Mouse (Mus musculus) heart, embryonic 16.5 days (tissue): ENCODE data around the gene Hist1h2an. TPM values are rescaled to one million over a fixed set of nuclear protein-coding genes. Genes with fewer than 3 reads are reported as not detected.
"Not testable (repeated sequence)": the region's sequence is repeated elsewhere in the genome, so short reads cannot be mapped to it uniquely, and the experiment has no call there.

ENCODE experiments used
- ATAC-seq: fragments of 200-750 bp; cut with Nextera tagmentation; replicated peaks from 2 replicates; pipeline ENCODE4 v1.8.0; 2017; ENCODE audit warnings: moderate number of reproducible peaks; ENCODE audit not compliant: insufficient read depth, low FRiP score; ENCODE audit errors: extremely low read depth
- H3K27ac ChIP-seq: fragments of 300-500 bp; sonication (generic); 2 replicates; pipeline ENCODE4 v1.5.1; 2014; ENCODE audit warnings: mild to moderate bottlenecking, low read length, control low read depth, moderate library complexity
- H3K27me3 ChIP-seq: fragments of 300-500 bp; sonication (generic); 2 replicates; pipeline ENCODE4 v1.6.1; 2014; ENCODE audit warnings: low read length, mixed read lengths; ENCODE audit not compliant: control insufficient read depth, insufficient read depth
- H3K36me3 ChIP-seq: fragments of 300-500 bp; sonication (generic); 2 replicates; pipeline ENCODE4 v1.6.1; 2014; ENCODE audit not compliant: control insufficient read depth, insufficient read depth
- H3K4me1 ChIP-seq: fragments of 300-500 bp; sonication (generic); 2 replicates; pipeline ENCODE4 v1.6.1; 2014; ENCODE audit warnings: low read length, mixed read lengths; ENCODE audit not compliant: control insufficient read depth, insufficient read depth
- H3K4me2 ChIP-seq: fragments of 300-500 bp; sonication (generic); 2 replicates; pipeline ENCODE4 v1.6.1; 2014; ENCODE audit warnings: low read depth, mild to moderate bottlenecking, control low read depth, low read length
- H3K4me3 ChIP-seq: fragments of 300-500 bp; sonication (generic); 2 replicates; pipeline ENCODE4 v1.5.1; 2014; ENCODE audit warnings: mild to moderate bottlenecking, control low read depth, low read length
- H3K9ac ChIP-seq: fragments of 300-500 bp; sonication (generic); 2 replicates; pipeline ENCODE4 v1.6.1; 2014; ENCODE audit warnings: low read length, control low read depth
- H3K9me3 ChIP-seq: fragments of 300-500 bp; sonication (generic); replicated peaks from 2 replicates; pipeline ENCODE4 v1.6.1; 2016; ENCODE audit warnings: low read length; ENCODE audit not compliant: control insufficient read depth
- WGBS: fragments of 180-500 bp; shearing (Covaris S2); extraction: QIAGEN DNeasy Blood & Tissue Kit; methylation state at CpG from one replicate; pipeline ENCODE4 v1.1.7; 2014; 5-methylcytosine and 5-hydroxymethylcytosine counted together
- polyA plus RNA-seq: library from polyadenylated mRNA; unstranded; fragments of >200 nt; fragmentation: Nextera tagmentation; extraction: Ambion mirVana; gene quantifications from 2 replicates; pipeline ENCODE4 v1.2.1, GENCODE M21; 2015

The Hist1h2an gene
- 3.0 and 3.1 TPM in 2 replicates for polyA plus RNA-seq

DNA sequence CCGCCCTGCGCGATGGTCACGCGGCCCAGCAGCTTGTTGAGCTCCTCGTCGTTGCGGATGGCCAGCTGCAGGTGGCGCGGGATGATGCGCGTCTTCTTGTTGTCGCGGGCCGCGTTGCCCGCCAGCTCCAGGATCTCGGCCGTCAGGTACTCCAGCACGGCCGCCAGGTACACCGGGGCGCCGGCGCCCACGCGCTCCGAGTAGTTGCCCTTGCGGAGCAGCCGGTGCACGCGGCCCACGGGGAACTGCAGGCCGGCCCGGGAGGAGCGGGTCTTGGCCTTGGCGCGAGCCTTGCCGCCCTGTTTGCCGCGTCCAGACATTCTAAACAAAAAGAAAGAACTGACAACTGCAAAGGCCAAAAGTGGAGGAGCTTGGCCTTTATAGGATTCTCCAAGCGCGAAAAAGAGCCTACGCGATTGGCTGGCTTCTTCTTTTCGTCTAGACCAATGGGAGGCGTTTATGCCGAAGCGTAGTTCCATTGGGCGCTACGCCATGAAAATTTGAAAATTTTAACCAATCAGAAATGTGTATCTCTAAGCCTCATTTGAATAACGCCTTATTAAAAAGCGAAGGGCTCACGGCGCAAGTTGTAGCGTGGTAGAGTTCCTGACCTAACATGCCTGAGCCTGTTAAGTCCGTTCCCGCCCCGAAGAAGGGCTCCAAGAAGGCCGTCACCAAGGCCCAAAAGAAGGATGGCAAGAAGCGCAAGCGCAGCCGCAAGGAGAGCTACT, at the start of gene Hist1h2an, which contains the start of gene Hist1h2bp:
Hist1h2an (minus strand) TSS at position 320 of the 731 bp plus-strand sequence.
Hist1h2bp (plus strand) TSS at position 563 of the 731 bp plus-strand sequence.
- peak; percentile 91 for ATAC-seq
- Histone ChIP-seq H3K4me2 (peak within 1 kb of the TSS; percentile 62), H3K27ac (peak within 1 kb of the TSS; percentile 82), H3K9ac (peak within 1 kb of the TSS; percentile 56), H3K4me3 (peak within 1 kb of the TSS; percentile 52), H3K4me1 (peaks cover 29% of the 10 kb centered on the region)
- not testable (repeated sequence) for H3K27me3 ChIP-seq, H3K9me3 ChIP-seq, H3K36me3 ChIP-seq
- WGBS, result under 1% methylated on average over 35 of the region's 63 CpGs

DNA sequence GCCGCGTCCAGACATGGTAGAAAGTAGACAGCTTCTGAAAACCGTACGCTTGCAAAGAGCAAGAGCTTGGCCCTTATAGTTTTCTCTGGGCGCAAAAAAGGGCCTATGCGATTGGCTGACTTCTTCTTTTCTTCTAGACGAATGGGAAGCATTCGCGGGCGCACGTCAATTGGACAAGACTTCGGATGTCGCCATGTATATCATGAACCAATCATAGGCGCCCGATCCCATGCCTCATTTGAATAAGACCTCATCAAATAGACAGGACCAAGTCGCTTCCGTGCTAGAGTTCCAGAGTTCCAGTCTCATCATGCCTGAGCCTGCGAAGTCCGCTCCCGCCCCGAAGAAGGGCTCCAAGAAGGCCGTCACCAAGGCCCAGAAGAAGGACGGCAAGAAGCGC, 46.4 kb upstream of the Hist1h2an start, which contains the start of the genes Hist1h2ap and Hist1h2br:
Hist1h2ap (minus strand) TSS at position 47 of the 400 bp plus-strand sequence.
Hist1h2br (plus strand) TSS at position 283 of the 400 bp plus-strand sequence.
- not testable (repeated sequence) for H3K27ac ChIP-seq, H3K9ac ChIP-seq, H3K4me1 ChIP-seq, H3K27me3 ChIP-seq, H3K4me2 ChIP-seq, H3K9me3 ChIP-seq, H3K4me3 ChIP-seq, H3K36me3 ChIP-seq
- peak; percentile 91 for ATAC-seq
- no CpG with 5 or more reads among the region's 24 CpGs for WGBS

GRCm38 (mm10) chr13:21831418-21832394, 44.7 kb upstream of the Hist1h2an start, which contains the start of gene Hist1h4n:
Gene Hist1h4n, minus strand, starts transcription at chr13:21832196.
- H3K4me1 ChIP-seq, H3K36me3 ChIP-seq, H3K27me3 ChIP-seq, H3K27ac ChIP-seq, H3K9ac ChIP-seq, H3K9me3 ChIP-seq: not testable (repeated sequence)
- peak; percentile 80 for ATAC-seq
- WGBS, result under 1% methylated on average over 25 of the region's 58 CpGs
- H3K4me2 ChIP-seq, result peak within 1 kb of the TSS; percentile 36; the same call in 1 of the 2 replicates
- H3K4me3 ChIP-seq, result 0 out of 2 replicates have a peak within 1 kb of the TSS, but pooled peaks have one; percentile 21

DNA sequence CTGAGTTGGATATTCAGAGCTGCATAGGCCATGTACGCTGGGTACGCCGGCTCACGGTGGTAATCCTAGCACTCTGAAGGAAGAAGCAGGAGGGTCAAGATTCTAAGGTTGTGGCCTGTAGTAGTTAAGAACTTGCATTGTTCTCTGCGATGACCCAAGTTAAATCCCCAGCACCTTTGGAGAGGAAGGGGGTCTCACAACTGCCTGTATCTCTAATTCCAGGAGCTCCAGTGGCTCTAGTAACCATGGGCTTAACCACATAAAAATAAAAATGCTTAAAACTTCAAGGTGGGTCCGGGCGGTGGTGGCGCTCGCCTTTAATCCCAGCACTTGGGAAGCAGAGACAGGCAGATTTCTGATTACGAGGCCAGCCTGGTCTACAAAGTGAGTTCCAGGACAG, 43.3 kb upstream of the Hist1h2an start:
- no peaks in the 10 kb centered on the region for H3K4me1 ChIP-seq
- no peak overlapping the region for H3K4me3 ChIP-seq
- 86% methylated on average over 10 of the region's 10 CpGs for WGBS
- H3K4me2 ChIP-seq, result no peak overlapping the region
- no peaks in the 10 kb centered on the region for H3K9me3 ChIP-seq
- ATAC-seq, result no peak
- no peak overlapping the region for H3K9ac ChIP-seq
- no peaks in the 10 kb centered on the region for H3K27me3 ChIP-seq
- H3K27ac ChIP-seq, result no peak overlapping the region
- H3K36me3 ChIP-seq, result no peaks in the 10 kb centered on the region

DNA sequence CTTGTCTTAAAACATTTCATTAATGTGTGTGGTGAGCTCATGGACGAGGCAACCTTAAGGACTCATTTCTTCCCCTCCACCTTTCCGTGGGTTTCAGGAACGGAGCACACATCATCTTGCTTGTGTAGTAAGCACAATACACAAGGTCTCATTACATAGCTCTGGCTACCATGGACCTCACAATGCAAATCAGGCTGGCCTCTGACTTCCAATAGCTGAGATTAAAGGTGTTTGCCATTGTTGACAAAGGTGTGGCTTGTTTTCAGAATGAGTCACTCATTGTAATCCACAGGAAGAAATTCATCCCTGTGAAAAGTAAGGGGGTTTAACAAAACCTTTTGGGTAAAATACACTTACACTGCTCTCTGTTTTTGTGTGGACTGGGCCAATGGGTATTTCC, 41.5 kb upstream of the Hist1h2an start:
- no peak overlapping the region for H3K27ac ChIP-seq
- no peaks in the 10 kb centered on the region for H3K27me3 ChIP-seq
- H3K4me1 ChIP-seq, result no peaks in the 10 kb centered on the region
- ATAC-seq, result no peak
- WGBS, result 76% methylated on average over 3 of the region's 3 CpGs
- no peak overlapping the region for H3K9ac ChIP-seq
- no peaks in the 10 kb centered on the region for H3K9me3 ChIP-seq
- H3K4me2 ChIP-seq, result no peak overlapping the region
- H3K4me3 ChIP-seq, result no peak overlapping the region
- no peaks in the 10 kb centered on the region for H3K36me3 ChIP-seq

DNA sequence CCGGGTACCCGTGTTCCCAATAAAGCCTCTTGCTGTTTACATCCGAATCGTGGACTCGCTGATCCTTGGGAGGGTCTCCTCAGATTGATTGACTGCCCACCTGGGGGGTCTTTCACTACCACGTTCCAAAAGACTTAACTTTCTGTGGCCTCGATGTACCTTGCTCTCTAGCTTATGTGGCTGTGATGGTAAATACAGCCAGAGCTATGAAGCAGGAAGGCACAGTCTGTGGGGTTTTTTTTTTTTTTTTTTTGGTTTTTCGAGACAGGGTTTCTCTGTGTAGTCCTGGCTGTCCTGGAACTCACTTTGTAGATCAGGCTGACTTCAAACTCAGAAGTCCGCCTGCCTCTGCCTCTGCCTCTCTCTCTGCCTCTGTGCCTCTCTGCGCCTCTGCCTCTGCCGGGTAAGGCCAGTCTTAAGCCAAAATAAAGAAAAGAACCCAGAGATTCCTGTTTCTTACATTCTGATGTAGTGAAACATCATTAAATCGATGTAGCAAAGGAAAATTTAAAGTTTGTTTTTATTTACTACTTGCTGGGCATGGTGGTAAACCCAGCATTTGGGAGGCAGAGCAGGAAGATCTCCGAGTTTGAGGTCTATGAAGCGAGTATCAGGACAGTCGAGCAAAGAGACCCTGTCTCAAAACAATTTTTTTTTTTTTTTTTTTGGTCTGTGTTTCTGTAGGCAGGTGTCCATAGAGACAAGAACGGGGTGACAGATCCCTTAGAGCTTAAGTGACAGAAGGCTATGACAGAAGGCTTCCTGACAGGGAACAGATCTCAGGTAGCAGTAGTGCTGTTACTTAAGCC, 33.3 kb upstream of the Hist1h2an start:
- H3K9ac ChIP-seq, H3K36me3 ChIP-seq, H3K4me1 ChIP-seq, H3K4me2 ChIP-seq, H3K9me3 ChIP-seq, ATAC-seq, H3K4me3 ChIP-seq, H3K27ac ChIP-seq, H3K27me3 ChIP-seq: not testable (repeated sequence)
- 83% methylated on average over 6 of the region's 16 CpGs for WGBS

GRCm38 (mm10) chr13:21812092-21812491, 25.1 kb upstream of the Hist1h2an start:
- H3K36me3 ChIP-seq, H3K4me1 ChIP-seq, H3K27me3 ChIP-seq, H3K9me3 ChIP-seq, H3K9ac ChIP-seq, H3K27ac ChIP-seq: not testable (repeated sequence)
- Histone ChIP-seq H3K4me2 (peak overlapping the region; percentile 45; the same call in 1 of the 2 replicates), H3K4me3 (0 out of 2 replicates have a peak overlapping the region, but pooled peaks have one; percentile 14)
- peak; percentile 41 for ATAC-seq
- WGBS, result 2% methylated on average over 13 of the region's 14 CpGs

DNA sequence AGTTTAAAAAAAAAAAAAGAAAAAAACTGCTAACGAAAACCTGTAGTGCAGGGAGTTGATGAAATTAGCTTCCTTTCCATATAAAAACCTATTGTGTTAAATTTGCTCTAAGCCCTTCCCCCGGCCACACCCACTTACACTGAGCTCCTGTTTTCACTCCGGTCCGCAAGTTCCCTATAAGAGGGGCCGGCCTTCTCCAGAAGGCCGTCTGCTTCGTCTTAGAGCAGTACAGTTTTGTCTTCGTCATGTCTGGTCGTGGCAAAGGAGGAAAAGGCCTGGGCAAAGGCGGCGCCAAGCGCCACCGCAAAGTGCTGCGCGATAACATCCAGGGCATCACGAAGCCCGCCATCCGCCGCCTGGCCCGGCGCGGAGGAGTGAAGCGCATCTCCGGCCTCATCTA, 24.5 kb upstream of the Hist1h2an start, which contains the start of gene Hist1h4m:
Hist1h4m (plus strand) TSS at position 208 of the 400 bp plus-strand sequence.
- WGBS, result no CpG with 5 or more reads among the region's 24 CpGs
- H3K9ac ChIP-seq, H3K27me3 ChIP-seq, H3K36me3 ChIP-seq, H3K27ac ChIP-seq, H3K4me1 ChIP-seq, H3K9me3 ChIP-seq: not testable (repeated sequence)
- ATAC-seq, result peak; percentile 55
- Histone ChIP-seq H3K4me2 (peak within 1 kb of the TSS; percentile 45; the same call in 1 of the 2 replicates), H3K4me3 (0 out of 2 replicates have a peak within 1 kb of the TSS, but pooled peaks have one; percentile 14)
